Comparison of ENCODE assay signal across 10 mouse cellular contexts in the genomic region with DNA sequence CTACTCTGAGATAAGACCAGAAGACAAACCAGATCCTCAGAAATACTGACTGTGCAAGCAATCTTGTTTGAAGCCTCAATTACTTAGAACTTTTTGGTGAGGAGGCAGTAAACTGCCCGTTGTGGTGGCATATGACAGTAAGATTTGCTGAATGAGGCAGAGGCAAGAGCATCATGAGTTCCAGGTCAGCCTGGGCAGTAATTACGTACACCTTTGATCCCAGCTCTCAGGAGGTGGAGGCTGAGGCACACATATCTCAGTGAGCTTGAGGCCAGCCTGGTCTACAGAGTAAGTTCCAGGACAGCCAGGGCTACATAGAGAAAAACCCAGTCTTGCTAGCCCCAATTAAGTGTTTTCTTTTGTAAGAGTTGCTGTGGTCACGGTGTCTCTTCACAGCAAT. TPM values are rescaled to one million over a fixed set of nuclear protein-coding genes. Genes with fewer than 3 reads are reported as not detected.
DNase-seq lines count a peak whose midpoint lies in the region; ATAC-seq and TF ChIP-seq lines count a peak whose summit lies in the region.
"Had no signal": no experiment of that assay in that cellular context is flagged by ENCODE, and none has a peak within 500 bp of the region (broad histone marks: within the 10 kb centered on the region; RNA-seq: fewer than 3 reads in every experiment).

No protein-coding gene starts in this region.

- no peak for TF ChIP-seq CTCF in heart, adult 2 months (IDR thresholded peaks at IDR 0.05)

- H3K4me1 ChIP-seq in heart, embryonic 13.5 days = peaks cover 45% of the 10 kb centered on the region
- H3K4me1 ChIP-seq in heart, adult 2 months (ENCODE audit: control insufficient read depth, insufficient read depth, low read length) = peaks cover 4% of the 10 kb centered on the region
- H3K4me1 ChIP-seq in embryonic facial prominence, embryonic 12.5 days = peaks cover 19% of the 10 kb centered on the region; the same call in 1 of the 2 replicates
- peaks cover 2% of the 10 kb centered on the region; the same call in 1 of the 2 replicates for H3K4me1 ChIP-seq in hindbrain, embryonic 11.5 days (replicated peaks; ENCODE audit: control insufficient read depth, insufficient read depth, low read length)
- peaks cover 8% of the 10 kb centered on the region for H3K4me1 ChIP-seq in midbrain, embryonic 14.5 days (ENCODE audit: control insufficient read depth, insufficient read depth, low read length)

- intact Hi-C loops in heart, adult 2 months (cut with DNase I) = no loop called here

- H3K9me3 ChIP-seq in heart, embryonic 13.5 days = no peaks in the 10 kb centered on the region
- no peaks in the 10 kb centered on the region for H3K9me3 ChIP-seq in embryonic facial prominence, embryonic 12.5 days
- no peaks in the 10 kb centered on the region for H3K9me3 ChIP-seq in hindbrain, embryonic 11.5 days (ENCODE audit: control insufficient read depth, low read length)
- H3K9me3 ChIP-seq in midbrain, embryonic 14.5 days (ENCODE audit: control insufficient read depth, low read length) = no peaks in the 10 kb centered on the region

- peak overlapping the region; percentile 80 for H3K27ac ChIP-seq in heart, embryonic 13.5 days (replicated peaks)
- H3K27ac ChIP-seq in heart, adult 2 months = no peak overlapping the region; the same call in 1 of the 2 replicates
- peak overlapping the region; percentile 32; the same call in 1 of the 2 replicates for H3K27ac ChIP-seq in embryonic facial prominence, embryonic 12.5 days
- H3K27ac ChIP-seq in hindbrain, embryonic 11.5 days (ENCODE audit: low read depth, low read length) = peak overlapping the region; percentile 85
- peak overlapping the region; percentile 68 for H3K27ac ChIP-seq in midbrain, embryonic 14.5 days (replicated peaks; ENCODE audit: low read depth, low read length)

- H3K4me3 ChIP-seq in heart, embryonic 13.5 days = no peak overlapping the region
- no peak overlapping the region for H3K4me3 ChIP-seq in heart, adult 2 months
- no peak overlapping the region for H3K4me3 ChIP-seq in embryonic facial prominence, embryonic 12.5 days
- H3K4me3 ChIP-seq in hindbrain, embryonic 11.5 days (ENCODE audit: low read depth, low read length) = no peak overlapping the region
- H3K4me3 ChIP-seq in midbrain, embryonic 14.5 days (replicated peaks; ENCODE audit: low read depth, low read length) = no peak overlapping the region
- H3K4me3 ChIP-seq: erythroblast, embryonic 14.5 days had no signal

- no peaks in the 10 kb centered on the region for H3K27me3 ChIP-seq in heart, embryonic 13.5 days (replicated peaks)
- no peaks in the 10 kb centered on the region for H3K27me3 ChIP-seq in heart, adult 2 months (ENCODE audit: control insufficient read depth, insufficient read depth, low read length)
- no peaks in the 10 kb centered on the region for H3K27me3 ChIP-seq in embryonic facial prominence, embryonic 12.5 days
- H3K27me3 ChIP-seq in hindbrain, embryonic 11.5 days (ENCODE audit: control insufficient read depth, insufficient read depth, low read length) = no peaks in the 10 kb centered on the region
- H3K27me3 ChIP-seq in midbrain, embryonic 14.5 days (ENCODE audit: control insufficient read depth, insufficient read depth, low read length) = no peaks in the 10 kb centered on the region

- 0 out of 2 replicates have a peak overlapping the region, but pooled peaks have one; percentile 30 for H3K4me2 ChIP-seq in heart, embryonic 13.5 days
- H3K4me2 ChIP-seq in embryonic facial prominence, embryonic 12.5 days (replicated peaks) = no peak overlapping the region
- no peak overlapping the region for H3K4me2 ChIP-seq in hindbrain, embryonic 11.5 days (replicated peaks; ENCODE audit: low read depth, low read length)
- no peak overlapping the region for H3K4me2 ChIP-seq in midbrain, embryonic 14.5 days (ENCODE audit: low read length)

- no peak for TF ChIP-seq EP300 in heart, adult 2 months (IDR thresholded peaks at IDR 0.05; ENCODE audit: insufficient read depth, low read depth, low read length)

- no peak for TF ChIP-seq POLR2A in heart, adult 2 months (IDR thresholded peaks at IDR 0.05; ENCODE audit: insufficient read depth, low read depth, low read length)

- no peak for DNase-seq in heart, adult 2 months
- no peak for DNase-seq in hindbrain, embryonic 11.5 days (ENCODE audit: low spot score)
- peak; percentile 29 for DNase-seq in midbrain, embryonic 14.5 days
- no peak for DNase-seq in layer of hippocampus, postnatal 25 days (ENCODE audit: extremely low spot score in 1 of 2, low spot score in 1 of 2)
- DNase-seq in kidney, postnatal 14 days = no peak
- no peak for DNase-seq in frontal cortex, postnatal 25 days (ENCODE audit: low spot score in 2 of 2)
- DNase-seq: thymus, adult 18-20 months had no signal

- no peak overlapping the region for H3K9ac ChIP-seq in heart, embryonic 13.5 days
- no peak overlapping the region for H3K9ac ChIP-seq in heart, adult 2 months (ENCODE audit: low read depth, low read length)
- H3K9ac ChIP-seq in embryonic facial prominence, embryonic 12.5 days = no peak overlapping the region
- H3K9ac ChIP-seq in hindbrain, embryonic 11.5 days (ENCODE audit: low read depth, low read length) = no peak overlapping the region
- H3K9ac ChIP-seq in midbrain, embryonic 14.5 days (replicated peaks; ENCODE audit: low read length) = no peak overlapping the region

- no peaks in the 10 kb centered on the region for H3K79me2 ChIP-seq in heart, adult 2 months (replicated peaks; ENCODE audit: control insufficient read depth, insufficient read depth, low read length)

- peaks cover 29% of the 10 kb centered on the region for H3K36me3 ChIP-seq in heart, embryonic 13.5 days
- peaks cover 16% of the 10 kb centered on the region for H3K36me3 ChIP-seq in heart, adult 2 months (ENCODE audit: control insufficient read depth, insufficient read depth, low read length)
- H3K36me3 ChIP-seq in embryonic facial prominence, embryonic 12.5 days = no peaks in the 10 kb centered on the region; the same call in 1 of the 2 replicates
- H3K36me3 ChIP-seq in hindbrain, embryonic 11.5 days (ENCODE audit: control insufficient read depth, insufficient read depth, low read length) = no peaks in the 10 kb centered on the region
- H3K36me3 ChIP-seq in midbrain, embryonic 14.5 days (ENCODE audit: control insufficient read depth, insufficient read depth, low read length) = 0 out of 2 replicates have a peak, but pooled peaks cover under 1% of the 10 kb centered on the region

- 58% methylated on average over 3 of the region's 3 CpGs for WGBS in heart, embryonic 13.5 days
- WGBS in heart, adult 2 months = 75% methylated on average over 3 of the region's 3 CpGs
- WGBS in embryonic facial prominence, embryonic 12.5 days = 67% methylated on average over 3 of the region's 3 CpGs
- WGBS in hindbrain, embryonic 11.5 days = 53% methylated on average over 3 of the region's 3 CpGs
- WGBS in midbrain, embryonic 14.5 days = 33% methylated on average over 3 of the region's 3 CpGs

- ATAC-seq in heart, embryonic 13.5 days (ENCODE audit: extremely low read depth, insufficient number of reproducible peaks, low FRiP score, low TSS enrichment) = no peak
- no peak for ATAC-seq in embryonic facial prominence, embryonic 12.5 days (ENCODE audit: insufficient number of reproducible peaks, insufficient read depth, low FRiP score, low TSS enrichment)
- ATAC-seq in hindbrain, embryonic 11.5 days (ENCODE audit: low FRiP score) = no peak; the same call in 1 of the 2 replicates
- no peak for ATAC-seq in midbrain, embryonic 14.5 days (ENCODE audit: low FRiP score, low TSS enrichment)

RNA-seq across cellular contexts. Expression of gene Bmpr1a, which starts 48.9 kb away (rescaled TPM):
- 37.1 and 37.4 TPM in 2 replicates for polyA plus RNA-seq in heart, embryonic 13.5 days (2015; fragmentation: Nextera tagmentation; extraction: Ambion mirVana)
- 10 to 100 TPM; 58.4 to 62.5 TPM for total RNA-seq in heart, adult 2 months (2021)
- polyA plus RNA-seq in heart, adult 2 months (2012; rRNA removed) = 13.8 and 38.2 TPM in 2 replicates
- polyA plus RNA-seq in embryonic facial prominence, embryonic 12.5 days (2016; fragmentation: Nextera tagmentation; extraction: Ambion mirVana) = 71.4 TPM in 2 replicates
- polyA plus RNA-seq in hindbrain, embryonic 11.5 days (2014; fragmentation: Nextera tagmentation; extraction: Ambion mirVana) = 44.9 and 48.9 TPM in 2 replicates
- polyA plus RNA-seq in midbrain, embryonic 14.5 days (2014; fragmentation: Nextera tagmentation; extraction: Ambion mirVana) = 16.3 and 25.9 TPM in 2 replicates
- 10 to 100 TPM; 38.0 to 40.9 TPM for total RNA-seq in layer of hippocampus, postnatal 25 days (2021)
- polyA plus RNA-seq: erythroblast, embryonic 14.5 days had no signal
